Mouse (Mus musculus) E14TG2a.4 (cell line): ENCODE data around the gene Cdca5.

Experiments used
- CTCF ChIP-seq: conservative IDR thresholded peaks from 2 replicates; pipeline ENCODE4 v1.5.1; 2014; ENCODE audit warnings: low read length
- NANOG ChIP-seq: IDR thresholded peaks from 2 replicates; pipeline ENCODE4 v1.6.1; 2014; ENCODE audit warnings: borderline replicate concordance, low read length, mixed read lengths
- POU5F1 ChIP-seq: IDR thresholded peaks from 2 replicates; pipeline ENCODE4 v1.6.1; 2014; ENCODE audit warnings: low read length, borderline replicate concordance

- TF ChIP-seq POU5F1 (no peak), CTCF (no peak), NANOG (no peak)
Measured at GRCm38 (mm10) chr19:6123330-6123729, 38.5 kb downstream of the Cdca5 start.
